Mouse (Mus musculus) CD4-positive naive resting alpha-beta T cell, adult 76 days (primary cell): ENCODE measurements around the gene Olfr1217. TPM values are rescaled to one million over a fixed set of nuclear protein-coding genes. Genes with fewer than 3 reads are reported as not detected.

ENCODE experiments used
- total RNA-seq: library from RNA; stranded (reverse); gene quantifications from one replicate; pipeline ENCODE4 v1.2.4, GENCODE M21; 2023

The Olfr1217 gene
- total RNA-seq: not detected

GRCm38 (mm10) chr2:89031965-89032364 lies at the start of gene Olfr1217:
Gene Olfr1217, minus strand, starts transcription at chr2:89032065.

GRCm38 (mm10) chr2:89061087-89061486 lies 29.2 kb upstream of the Olfr1217 start, which contains the start of gene Olfr1218:
Gene Olfr1218, minus strand, starts transcription at chr2:89061187.

GRCm38 (mm10) chr2:89018240-89018639 lies 13.6 kb downstream of the Olfr1217 start, which contains the start of gene Olfr1216:
Gene Olfr1216, minus strand, starts transcription at chr2:89018340.

GRCm38 (mm10) chr2:89006873-89007272 lies 25.0 kb downstream of the Olfr1217 start, which contains the start of gene Olfr1215:
Gene Olfr1215, minus strand, starts transcription at chr2:89006973.

DNA sequence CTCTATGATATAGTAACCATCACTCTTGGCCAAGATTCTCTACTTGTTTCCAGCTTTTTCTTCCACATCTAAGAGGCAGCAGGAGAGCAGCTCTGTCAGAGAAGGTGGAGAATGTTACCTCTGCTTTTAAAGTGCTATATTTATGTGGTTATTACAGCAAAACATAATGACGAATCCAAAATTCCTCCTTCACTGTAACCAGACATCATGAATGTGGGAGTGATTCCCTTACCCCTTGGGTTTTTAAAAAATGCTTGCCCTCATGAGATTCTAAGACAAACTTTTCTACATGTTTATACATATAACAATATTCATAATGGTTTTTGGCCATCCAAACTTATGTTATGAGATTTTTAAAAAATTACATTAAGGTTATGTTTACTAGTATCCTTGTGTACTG lies 39.3 kb downstream of the Olfr1217 start, which contains the start of gene Olfr1214:
TSS of gene Olfr1214 (minus strand) at position 101 of the 400 bp plus-strand sequence.

GRCm38 (mm10) chr2:88980181-88980580 lies 51.7 kb downstream of the Olfr1217 start, which contains the start of gene Gm13762:
Gene Gm13762, minus strand, starts transcription at chr2:88980281.

Other genes starting within 250 kb of the Olfr1217 start
- not detected for gene Olfr1201, start 239.0 kb downstream of the Olfr1217 start, total RNA-seq
- gene Olfr1202, start 217.6 kb downstream of the Olfr1217 start, total RNA-seq: not detected
- not detected for gene Olfr1205, start 202.3 kb downstream of the Olfr1217 start, total RNA-seq
- gene Olfr1204, start 182.8 kb downstream of the Olfr1217 start, total RNA-seq: not detected
- not detected for gene Olfr1206, start 168.8 kb downstream of the Olfr1217 start, total RNA-seq
- not detected for gene Olfr1208, start 129.8 kb downstream of the Olfr1217 start, total RNA-seq
- gene Olfr1209, start 116.9 kb downstream of the Olfr1217 start, total RNA-seq: not detected
- gene Olfr1211, start 94.0 kb downstream of the Olfr1217 start, total RNA-seq: not detected
- not detected for gene Olfr1212, start 78.1 kb downstream of the Olfr1217 start, total RNA-seq
- gene Gm13762, start 51.8 kb downstream of the Olfr1217 start, total RNA-seq: not detected
- not detected for gene Olfr1214, start 39.4 kb downstream of the Olfr1217 start, total RNA-seq
- gene Olfr1215, start 25.1 kb downstream of the Olfr1217 start, total RNA-seq: not detected
- not detected for gene Olfr1216, start 13.7 kb downstream of the Olfr1217 start, total RNA-seq
- gene Olfr1218, start 29.1 kb upstream of the Olfr1217 start, total RNA-seq: not detected
- not detected for gene Olfr1219, start 51.4 kb upstream of the Olfr1217 start, total RNA-seq
- not detected for gene Olfr1220, start 74.8 kb upstream of the Olfr1217 start, total RNA-seq
- gene Olfr1221, start 85.2 kb upstream of the Olfr1217 start, total RNA-seq: not detected
- not detected for gene Olfr1222, start 101.0 kb upstream of the Olfr1217 start, total RNA-seq
- not detected for gene Olfr1223, start 119.5 kb upstream of the Olfr1217 start, total RNA-seq
- not detected for gene Olfr1224-ps1, start 132.0 kb upstream of the Olfr1217 start, total RNA-seq
- gene Olfr1225, start 142.6 kb upstream of the Olfr1217 start, total RNA-seq: not detected
- gene Olfr1226, start 168.0 kb upstream of the Olfr1217 start, total RNA-seq: not detected
- gene Olfr1228, start 222.0 kb upstream of the Olfr1217 start, total RNA-seq: not detected